Mouse (Mus musculus): ENCODE results near the gene Olfr1408.

Olfr1408 gene

GRCm38 (mm10) chr1:173137274-173137673, at the start of gene Olfr1408:
Gene Olfr1408 (minus strand): TSS chr1:173137374.
- no peak for DNase-seq (ENCODE audit: low read depth, low spot score)

- DNase-seq (ENCODE audit: low read depth, low spot score): no peak
Measured at GRCm38 (mm10) chr1:173174154-173174842, 37.1 kb upstream of the Olfr1408 start.

Data from ZHBTc4 (cell line).